Mouse (Mus musculus) cerebellum, postnatal 4 days (tissue): ENCODE data around the gene Bsn.
A peak's percentile ranks its signal among the peaks of the same experiment; 100 is the strongest.

Experiments used
- DNase-seq, 2 experiments: peaks; one replicate each; pipeline ENCODE4 v3.0.0; 2022; ENCODE audit warnings: low spot score in 2 of 2, mixed read lengths in 1 of 2

Gene Bsn

DNA sequence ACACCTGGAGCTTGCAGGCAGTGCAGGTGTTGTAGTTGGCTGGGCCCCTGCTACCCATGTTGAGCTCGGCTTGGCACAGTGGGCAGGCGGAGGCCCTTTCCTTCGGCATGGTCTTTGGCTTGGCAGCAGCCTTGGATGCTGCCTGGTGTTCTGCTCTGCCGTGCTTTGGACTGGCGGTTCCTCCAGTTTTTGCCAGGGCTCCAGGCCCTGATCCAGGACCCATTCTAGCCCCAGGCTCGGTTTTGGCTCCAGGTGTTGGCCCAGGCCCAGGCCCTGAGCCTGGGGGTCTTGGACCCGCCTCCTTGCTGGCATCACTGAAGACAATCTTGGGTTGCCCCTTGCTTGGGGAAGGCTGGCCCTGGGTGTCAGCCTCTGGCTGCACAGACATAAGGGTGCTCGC is 64.5 kb downstream of the Bsn start:
- peak in 1 of 2 experiments; percentile 50 for DNase-seq

DNA sequence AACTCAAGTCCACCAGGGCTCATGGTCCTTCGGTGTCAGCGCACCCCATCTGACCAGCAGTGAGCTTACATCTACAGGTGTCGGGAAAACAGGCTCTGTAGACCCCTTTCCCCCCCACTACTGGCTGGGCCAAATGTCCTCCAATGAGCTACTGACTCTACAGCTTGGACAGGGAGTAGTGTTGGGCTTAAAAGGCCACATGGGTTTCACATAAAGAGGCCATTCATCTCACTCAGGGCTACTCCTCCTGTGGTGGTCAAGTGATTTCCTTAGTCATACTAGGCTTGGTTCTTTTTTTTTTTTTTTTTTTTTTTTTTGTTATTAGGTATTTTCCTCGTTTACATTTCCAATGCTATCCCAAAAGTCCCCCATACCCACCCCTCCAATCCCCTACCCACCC is 66.3 kb downstream of the Bsn start:
- DNase-seq, result no peak

DNA sequence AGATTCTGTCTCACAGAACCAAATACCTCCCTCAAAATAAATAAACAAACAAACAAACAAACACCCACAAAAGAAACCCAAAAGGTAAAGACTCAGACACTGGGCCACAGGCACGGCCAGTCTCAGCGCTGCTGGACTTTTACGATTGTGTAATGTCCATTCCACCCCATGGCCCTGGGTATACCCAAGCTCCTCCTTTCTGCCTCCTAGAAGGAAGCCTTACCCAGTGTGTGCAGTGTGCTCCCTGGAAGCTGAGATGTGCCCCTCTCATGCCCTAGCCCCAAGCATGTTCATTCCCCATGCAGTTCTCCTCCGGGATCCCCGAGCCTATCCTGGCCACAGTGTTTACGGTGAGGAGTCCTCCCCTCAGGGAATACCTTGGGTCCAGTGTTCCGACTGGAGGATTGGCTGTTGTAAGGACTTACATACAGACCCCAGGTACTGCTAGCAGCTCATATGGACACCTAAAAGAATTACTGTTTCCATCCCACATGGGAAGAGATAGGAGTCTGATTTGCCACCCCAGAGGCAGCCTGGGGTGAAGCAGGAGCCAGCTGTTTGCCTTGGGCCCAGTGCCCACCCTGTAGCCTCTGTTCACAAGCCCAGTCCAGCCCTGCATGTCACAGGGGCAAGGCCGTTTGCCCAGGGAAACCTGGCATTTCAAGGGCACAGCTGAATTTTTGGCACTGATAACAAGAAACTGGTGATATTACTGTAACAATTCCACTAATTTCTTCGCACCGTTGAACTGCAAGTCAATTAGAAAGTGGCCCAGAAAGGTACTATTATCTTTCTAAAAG is 68.8 kb downstream of the Bsn start:
- DNase-seq, result no peak

DNA sequence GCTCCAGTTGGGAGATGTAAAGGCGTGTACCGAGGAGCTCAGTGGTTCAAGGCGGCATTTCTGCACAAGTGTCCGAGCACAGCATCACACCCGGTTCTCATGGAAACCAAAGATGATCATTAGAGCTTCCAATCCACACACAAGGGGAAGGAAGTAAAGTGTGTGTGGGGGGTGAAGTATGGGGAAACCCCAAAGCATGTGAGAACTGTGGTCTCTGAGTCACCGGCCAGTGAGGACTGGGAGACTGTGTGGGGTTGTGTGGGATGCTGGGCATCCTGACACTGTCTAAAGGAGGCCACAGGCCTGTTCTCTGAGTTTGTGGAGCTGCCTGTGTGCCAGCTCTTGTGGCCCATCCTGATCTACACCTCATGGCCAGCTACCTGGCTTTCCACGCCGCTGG is 69.5 kb downstream of the Bsn start:
- no peak for DNase-seq

DNA sequence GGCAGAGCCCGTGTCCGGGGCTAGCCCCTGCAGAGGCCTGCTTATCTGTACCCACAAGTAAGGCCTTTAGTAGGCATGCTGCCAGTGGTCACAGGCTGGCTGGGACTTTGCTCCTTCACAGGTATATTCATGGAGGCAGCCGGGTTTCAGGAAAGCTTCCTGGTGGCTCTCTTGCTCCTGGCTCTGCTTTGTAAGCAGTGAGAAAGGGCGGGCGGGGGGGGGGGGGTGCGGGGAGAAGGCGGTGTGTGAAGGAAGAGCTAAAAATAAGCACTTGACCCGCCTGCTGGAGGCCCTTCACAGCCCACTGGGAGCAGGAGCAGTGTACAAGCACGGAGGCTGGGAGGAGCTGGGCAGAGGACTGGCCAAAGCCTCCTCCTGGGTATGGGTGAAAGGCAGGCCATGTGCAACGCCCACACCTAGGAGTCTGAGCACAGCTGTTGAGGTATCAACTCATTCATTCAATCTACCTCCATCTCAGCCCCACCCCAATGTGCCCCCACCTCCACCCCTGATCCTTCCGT is 70.2 kb downstream of the Bsn start:
- no peak for DNase-seq

DNA sequence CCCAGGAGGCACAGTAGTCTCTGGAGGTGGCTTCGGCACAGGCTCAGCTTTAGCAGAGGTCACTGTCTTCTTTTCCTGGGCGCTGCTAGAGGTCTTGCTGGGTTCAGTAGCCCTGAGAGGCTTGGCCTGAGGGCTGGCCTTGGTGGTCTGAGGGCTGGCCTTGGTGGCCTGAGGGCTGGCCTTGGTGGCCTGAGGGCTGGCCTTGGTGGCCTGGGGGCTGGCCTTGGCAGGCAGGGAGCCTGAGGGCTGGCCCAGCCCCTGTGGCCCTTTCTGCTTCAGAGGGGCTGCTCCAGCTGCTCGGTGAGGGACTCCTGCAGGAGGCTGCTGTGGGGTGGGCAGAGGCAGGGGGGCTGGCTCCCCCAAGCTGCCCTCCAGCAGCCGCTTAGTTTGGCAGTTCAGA is 73.0 kb downstream of the Bsn start:
- DNase-seq, result no peak

DNA sequence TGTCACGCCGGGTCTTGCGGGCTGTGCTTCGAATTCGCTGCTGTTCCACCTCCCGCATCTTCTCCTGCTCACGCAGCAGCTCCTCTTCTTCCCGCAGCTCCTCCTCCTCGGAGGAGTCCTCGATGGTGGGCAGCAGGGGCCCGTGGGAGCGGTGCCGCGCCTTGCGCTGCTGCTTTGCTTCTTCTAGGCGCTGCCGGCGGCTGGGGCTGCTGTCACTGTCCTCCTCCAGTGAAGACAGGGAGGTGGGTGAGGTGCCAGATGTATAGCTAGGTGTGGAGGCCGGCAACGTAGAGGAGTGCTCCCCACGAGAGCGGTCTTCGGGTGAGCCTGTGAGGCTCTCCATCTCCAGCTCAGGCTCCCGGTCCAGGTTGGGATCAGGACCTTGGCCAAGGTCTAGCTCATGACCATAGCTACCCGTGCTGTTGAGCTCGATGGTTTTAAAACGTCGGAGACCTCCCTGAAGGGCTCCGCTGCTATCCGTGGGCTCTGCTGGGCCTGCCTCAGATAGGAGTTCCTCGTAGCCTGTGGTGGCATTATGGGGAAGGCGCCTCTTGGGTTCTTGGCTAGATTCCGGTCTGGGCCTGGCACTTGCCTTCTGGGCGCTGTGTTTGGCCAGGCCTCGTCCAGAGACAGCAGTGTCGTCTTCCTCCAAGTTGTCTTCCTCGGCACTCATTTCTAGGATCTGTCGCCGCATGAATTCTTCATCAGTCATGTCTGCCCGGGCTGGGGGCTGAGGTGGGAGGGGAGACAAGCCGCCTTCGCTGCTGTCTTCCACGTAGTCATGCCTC is 74.7 kb downstream of the Bsn start:
- no peak for DNase-seq

DNA sequence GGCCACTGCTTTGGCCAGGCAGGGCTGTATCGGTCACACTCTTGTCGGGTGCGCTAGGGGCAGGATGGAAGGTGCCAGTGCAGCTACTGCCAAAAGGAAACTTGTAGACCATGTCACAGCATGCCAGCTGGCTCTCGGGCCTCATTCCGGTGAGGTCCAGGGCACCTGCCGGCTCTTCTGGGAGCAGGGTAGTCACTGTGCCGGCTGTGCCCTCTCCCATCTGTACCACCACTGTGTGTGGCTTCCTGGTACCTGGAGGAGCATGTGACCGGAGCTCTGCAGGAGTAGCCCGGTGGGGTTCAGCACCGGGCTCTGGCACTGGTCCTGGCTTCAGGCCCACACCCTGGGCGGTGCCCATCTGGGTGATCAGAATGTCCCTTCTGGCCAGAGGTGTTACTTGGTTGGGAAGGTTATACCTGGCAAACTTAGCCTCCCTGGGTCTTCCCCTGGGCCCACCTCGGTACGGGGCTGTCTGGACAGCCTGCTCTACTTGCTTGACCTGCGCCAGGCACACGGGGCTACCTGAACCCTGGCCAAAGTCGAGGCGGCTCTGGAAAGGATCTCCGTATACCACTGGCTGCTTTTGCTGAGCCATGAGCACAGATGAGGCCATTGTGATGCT is 77.4 kb downstream of the Bsn start:
- no peak for DNase-seq

DNA sequence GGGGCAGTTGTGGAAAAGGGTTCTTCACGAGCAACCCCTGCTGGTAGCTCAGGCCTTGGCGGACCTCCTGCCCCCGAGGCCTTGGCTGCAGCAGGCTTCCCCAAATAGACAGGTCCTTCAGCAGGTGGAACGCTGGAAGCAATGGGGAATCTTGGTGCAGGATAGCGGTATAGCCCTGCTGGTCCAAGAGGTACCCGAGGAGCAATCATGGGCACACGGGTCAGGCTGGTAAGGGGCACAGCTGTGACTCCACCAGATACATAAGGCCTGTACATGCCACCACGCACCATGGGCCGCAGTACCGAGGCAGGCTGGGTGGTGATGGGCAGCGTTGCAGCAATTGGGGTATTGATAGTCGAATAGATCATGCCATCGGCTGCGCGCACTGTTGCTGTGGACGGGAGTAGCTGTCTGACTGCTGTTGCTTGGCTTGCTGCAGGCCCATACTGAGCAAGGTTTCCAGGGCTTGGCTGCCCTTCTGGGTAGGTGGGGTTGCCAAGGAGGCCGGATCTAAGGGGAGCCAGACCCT is 78.5 kb downstream of the Bsn start:
- no peak for DNase-seq

DNA sequence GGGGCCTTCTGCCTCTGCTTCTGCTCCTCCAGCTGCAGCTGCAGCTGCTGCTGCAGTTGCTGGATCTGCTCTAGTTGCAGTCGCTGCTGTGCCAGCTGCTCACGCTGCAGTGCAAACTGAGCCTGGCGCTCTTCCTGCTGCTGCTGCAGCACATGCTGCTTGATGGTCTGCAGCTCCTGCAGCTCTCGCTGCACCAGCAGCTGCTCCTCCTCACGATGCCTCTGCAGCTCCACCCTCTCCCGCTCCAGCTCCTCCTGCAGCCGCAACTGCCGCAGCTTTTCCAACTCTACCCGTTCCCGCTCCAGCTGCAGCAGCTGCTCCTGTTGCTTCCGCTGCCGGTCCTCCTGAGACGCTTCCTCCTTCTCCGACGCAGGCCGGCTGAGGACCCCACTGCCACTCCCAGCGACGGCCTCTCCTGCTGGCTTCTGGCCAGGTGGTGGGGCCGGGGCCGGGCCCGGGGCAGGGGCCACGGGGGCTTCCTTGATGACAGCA is 79.0 kb downstream of the Bsn start:
- no peak for DNase-seq

DNA sequence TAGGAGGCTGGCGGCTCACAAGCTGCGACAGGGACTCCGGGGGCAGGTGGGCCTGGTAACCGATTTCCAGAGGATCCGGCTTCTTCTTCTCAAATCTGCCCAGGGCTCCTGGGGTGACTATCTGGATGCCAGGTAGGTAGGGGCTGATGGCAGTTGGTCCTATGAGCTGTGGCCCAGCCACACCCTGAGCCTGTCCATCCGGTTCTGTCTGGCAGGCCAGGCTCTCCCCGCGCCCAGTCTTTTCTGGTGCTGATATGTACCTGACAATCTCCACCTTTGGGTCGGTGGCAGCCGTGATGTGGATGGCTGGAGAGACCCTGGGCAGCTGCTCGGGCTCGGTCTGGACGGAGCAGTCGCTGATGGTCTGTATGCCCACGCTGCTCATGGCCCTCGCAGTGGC is 80.0 kb downstream of the Bsn start:
- DNase-seq, result no peak

DNA sequence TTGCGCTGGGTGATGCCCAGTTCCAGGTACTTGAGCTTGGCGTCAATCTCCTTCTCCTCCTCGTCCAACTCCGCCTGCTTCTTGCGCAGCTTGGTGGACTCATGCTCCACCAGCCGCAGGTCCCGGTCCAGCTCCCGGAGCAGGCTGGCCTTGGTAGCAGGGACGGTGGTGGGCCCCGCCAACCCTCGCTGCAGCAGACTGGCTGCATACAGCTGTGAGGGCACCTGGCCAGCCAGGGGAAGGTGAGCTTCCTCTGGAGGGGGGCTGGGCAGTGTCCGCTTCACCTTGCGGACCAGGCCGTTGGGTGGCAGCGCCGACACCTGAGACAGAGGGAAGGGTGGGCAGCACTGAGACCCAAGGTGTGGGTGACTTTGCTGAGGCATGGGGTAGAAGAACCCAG is 82.3 kb downstream of the Bsn start:
- no peak for DNase-seq

DNA sequence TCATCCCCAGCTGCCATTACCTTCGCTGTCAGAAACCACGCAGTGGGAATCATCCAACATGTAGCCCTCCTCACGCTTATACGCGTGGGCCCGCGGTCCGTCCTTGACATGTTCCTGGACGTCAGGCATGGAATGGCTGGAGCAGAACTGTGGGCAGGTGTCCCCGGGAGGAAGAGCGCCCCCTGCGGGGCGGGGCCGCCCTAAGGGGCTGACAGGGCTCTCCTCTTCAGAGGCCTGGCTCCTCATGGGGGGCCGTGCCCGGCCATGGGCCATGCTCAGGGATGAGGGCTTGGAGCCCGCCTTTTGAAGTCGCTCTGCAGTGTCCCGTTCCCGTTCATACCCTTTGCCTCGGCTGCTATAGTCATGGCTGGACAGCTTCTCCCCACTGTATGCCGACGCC is 84.1 kb downstream of the Bsn start:
- DNase-seq, result no peak

DNA sequence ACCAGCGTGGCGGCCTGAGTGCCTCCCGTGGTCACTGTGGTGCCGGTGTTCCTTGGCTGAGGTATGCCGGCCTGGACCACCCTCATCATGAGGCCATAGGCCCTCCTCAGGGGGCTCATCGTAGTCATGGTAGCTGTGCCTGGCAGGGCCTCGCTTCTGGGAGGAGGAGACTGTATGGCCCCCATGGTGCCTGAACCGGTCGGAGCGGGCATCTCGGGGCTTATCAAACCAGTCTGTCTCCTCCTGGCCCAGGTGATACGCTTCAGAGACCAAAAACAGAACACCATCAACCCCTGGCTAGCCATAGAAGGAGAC is 84.7 kb downstream of the Bsn start:
- DNase-seq, result no peak

DNA sequence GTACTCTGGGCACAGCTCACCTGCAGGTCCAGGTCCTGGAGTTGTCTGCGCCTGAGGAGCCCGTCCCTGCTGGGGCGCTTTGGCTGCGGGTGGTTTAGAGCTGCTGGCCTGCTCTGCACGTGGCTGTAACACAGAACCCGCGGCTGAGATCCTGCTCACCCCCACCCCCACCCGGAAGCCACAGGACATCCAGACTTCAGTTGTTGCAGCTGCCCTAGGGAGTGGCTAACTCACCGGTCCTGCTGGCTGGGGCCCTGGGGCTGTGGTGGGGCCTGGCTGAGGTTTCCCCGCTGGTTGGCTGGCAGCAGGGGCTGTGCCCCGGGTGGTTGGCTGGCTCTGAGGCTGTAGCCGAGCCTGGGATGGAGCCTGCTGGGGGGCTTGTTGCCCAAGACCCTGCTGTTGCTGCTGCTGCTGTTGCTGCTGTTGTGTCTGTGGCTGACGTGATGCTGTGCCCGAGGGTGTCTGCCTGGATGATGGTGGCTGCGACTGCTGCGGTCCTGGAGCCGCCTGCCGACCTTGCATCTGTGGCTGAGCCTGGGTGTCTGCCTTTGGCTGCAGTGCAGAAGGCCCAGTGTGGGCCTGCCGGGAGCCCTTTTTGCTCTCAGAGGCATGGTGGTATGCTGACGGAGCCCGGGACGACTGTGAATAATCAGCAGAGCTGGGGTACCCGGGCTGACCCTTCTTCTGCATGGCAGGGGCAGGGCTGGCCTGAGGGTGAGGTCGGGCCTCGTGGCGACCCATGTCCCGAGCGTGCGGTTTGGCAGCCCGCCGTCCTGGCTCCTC is 85.2 kb downstream of the Bsn start:
- DNase-seq, result no peak

DNA sequence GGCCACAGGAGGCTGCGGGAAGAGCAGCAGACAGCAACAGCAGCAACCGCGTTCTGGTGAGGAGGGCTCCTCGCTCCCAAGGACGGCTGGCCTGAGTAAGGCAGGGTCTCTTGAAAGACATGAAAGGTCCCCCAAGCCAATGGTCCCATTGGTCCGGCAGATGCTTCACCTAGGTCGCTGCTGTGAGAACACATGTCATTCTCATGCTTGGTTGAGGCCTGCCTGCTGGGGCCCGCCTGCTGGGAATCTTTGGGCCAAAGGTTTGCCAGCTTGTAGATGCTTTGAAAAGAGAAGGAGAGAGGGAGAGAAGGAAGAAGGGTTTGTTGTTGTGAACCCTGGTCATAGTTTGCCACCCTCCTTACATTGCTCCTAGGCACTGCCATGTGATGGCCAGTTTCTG is 90.6 kb downstream of the Bsn start:
- DNase-seq, result no peak

DNA sequence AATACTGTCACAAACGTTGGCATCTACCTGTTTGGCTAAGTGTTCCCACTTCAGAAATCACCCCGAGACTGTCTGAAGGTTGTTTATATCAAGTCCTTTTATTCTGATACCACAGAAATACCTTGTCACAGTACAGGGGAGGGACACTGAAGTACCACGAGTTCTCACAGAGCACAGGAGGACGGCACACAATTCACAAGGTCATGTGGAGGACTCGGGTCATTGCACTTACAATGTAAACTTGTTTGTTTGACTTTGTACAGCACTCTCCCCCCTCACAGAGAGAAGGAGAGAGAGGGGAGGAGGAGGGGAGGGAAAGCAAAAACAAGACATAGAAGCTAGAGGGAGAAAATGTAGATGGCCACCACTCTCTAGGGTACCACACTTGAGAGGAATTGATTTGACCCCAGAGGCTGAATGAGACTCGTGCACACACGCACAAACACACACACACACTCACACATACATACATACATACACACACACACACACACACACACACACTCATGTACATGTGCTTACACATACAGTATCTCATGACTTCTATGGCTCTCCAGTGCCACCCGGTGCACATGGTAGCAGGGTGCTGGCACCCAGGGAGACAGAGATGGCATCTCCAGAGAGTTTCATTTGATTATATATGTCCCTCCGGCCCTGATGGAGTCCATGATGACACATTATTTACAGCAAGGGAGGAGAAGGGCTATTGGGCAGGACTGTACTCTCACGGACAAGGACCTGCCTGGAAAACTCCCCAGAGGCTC is 94.1 kb downstream of the Bsn start:
- DNase-seq, result no peak

DNA sequence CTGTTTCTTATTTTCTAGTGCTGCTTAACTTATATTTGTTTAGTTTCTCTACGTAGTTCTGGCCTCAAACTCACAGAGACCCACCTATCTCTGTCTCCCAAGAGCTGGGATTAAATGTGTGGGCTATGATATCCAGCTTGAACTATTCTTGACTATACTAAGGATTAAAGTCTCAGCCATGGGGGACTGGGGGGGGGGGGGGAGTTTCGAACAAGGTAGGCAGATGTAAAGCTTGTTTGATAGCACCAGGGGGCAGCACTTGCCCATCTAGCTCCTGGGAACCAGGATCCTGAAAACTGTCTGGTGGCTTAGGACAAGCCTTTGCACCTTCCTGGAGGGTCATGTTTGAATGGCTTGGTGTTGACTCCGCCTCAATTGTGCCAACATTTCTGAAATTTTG is 94.7 kb downstream of the Bsn start:
- peak in 1 of 2 experiments; percentile 64 for DNase-seq

DNA sequence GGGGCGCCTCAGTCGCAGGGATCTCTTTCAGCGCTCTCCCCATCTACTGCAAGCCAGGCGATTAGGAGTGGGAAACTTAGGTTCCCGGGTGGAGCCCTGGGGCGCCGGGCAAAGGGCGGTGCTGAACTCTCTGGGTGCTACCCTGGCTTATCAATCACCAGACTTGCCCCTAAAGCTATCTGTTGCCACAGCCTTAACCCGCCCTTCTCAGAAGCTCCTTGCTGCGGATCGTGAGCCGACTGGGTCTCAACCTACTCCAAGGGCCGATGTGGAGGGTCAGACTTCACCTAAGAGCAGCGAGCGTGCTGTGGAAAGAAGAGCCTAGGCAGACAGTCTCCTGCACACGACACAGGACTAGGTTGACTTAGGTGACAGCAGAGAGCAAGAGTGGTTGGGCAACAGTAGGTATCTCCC is 95.2 kb downstream of the Bsn start:
- DNase-seq, result no peak

DNA sequence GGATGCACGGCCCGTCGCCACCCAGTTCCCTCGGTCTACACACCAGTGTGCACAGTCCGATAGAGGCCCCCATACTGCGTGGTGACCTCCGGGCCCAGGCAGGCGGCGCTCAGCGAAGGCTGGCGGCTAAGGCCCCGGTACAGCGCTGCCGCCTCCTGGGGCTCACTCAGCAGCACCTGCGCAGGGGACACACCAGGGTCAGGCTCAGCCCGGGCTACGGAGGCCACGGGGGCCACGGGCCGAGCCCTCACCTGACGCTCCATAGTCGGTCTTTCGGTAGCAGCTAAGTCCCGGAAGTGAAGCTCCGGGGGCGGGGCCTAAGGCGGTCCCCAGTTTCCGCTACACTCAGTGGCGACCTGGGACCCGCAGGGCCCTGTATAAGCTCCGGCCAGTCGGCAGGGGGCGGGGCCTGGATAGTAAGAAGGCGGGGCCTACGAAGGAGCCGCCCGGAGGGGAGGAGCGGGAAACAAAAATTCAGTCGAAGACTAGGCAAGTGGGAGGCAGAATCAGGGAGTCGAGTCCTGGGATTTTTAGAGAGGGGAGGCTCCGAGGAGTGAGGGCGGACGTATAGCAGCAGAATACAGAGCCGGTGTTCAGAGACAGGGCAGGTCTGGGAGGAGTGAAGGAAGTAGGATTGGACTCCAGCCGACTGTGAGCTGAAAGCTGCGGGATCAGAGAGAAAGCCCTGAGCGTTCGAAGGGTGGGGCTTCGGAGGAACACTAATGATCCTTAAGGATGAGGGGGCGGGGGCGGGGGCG is 95.8 kb downstream of the Bsn start, which contains the start of gene Apeh:
Apeh (minus strand) TSS at position 423 of the 758 bp plus-strand sequence.
- DNase-seq, result peak; percentile 81 to 89
